Mouse (Mus musculus): ENCODE measurements around the gene Zfp964. TPM values are rescaled to one million over a fixed set of nuclear protein-coding genes. Genes with fewer than 3 reads are reported as not detected.
"Not testable (repeated sequence)": the region's sequence is repeated elsewhere in the genome, so short reads cannot be mapped to it uniquely, and the experiment has no call there.

Gene Zfp964
- polyA plus RNA-seq (2015; fragmentation: Nextera tagmentation; extraction: Ambion mirVana): 0.27 and 0.37 TPM in 2 replicates

- Histone ChIP-seq H3K4me1 (replicated peaks) (peaks cover 8% of the 10 kb centered on the region), H3K4me2 (peak within 1 kb of the TSS; percentile 74), H3K9me3 (replicated peaks) (no peaks in the 10 kb centered on the region), H3K4me3 (replicated peaks) (peak within 1 kb of the TSS; percentile 60), H3K27ac (peak within 1 kb of the TSS; percentile 39; the same call in 1 of the 2 replicates), H3K9ac (peak within 1 kb of the TSS; percentile 68), H3K36me3 (no peaks in the 10 kb centered on the region), H3K27me3 (peaks cover 34% of the 10 kb centered on the region)
- WGBS (ENCODE audit: insufficient replicate concordance): under 1% methylated on average over 55 of the region's 55 CpGs
- ATAC-seq (ENCODE audit: low read depth) (peak; percentile 91), DNase-seq (peak; percentile 58)
Measured at GRCm38 (mm10) chr8:69654358-69654981, at the start of gene Zfp964. Gene Zfp964, plus strand, starts transcription at chr8:69654479.

GRCm38 (mm10) chr8:69614687-69615086, 39.6 kb upstream of the Zfp964 start:
- Histone ChIP-seq H3K4me2 (no peak overlapping the region), H3K9ac (no peak overlapping the region), H3K4me3 (replicated peaks) (no peak overlapping the region), H3K27ac (no peak overlapping the region), H3K27me3 (no peaks in the 10 kb centered on the region), H3K9me3 (replicated peaks) (no peaks in the 10 kb centered on the region), H3K36me3 (peaks cover 78% of the 10 kb centered on the region), H3K4me1 (replicated peaks) (0 out of 2 replicates have a peak, but pooled peaks cover 3% of the 10 kb centered on the region)
- ATAC-seq (ENCODE audit: low read depth) (no peak), DNase-seq (no peak)
- 58% methylated on average over 2 of the region's 2 CpGs for WGBS (ENCODE audit: insufficient replicate concordance)

- Histone ChIP-seq H3K4me1 (replicated peaks) (peaks cover 9% of the 10 kb centered on the region; the same call in 1 of the 2 replicates), H3K9me3 (replicated peaks) (no peaks in the 10 kb centered on the region), H3K36me3 (peaks cover 50% of the 10 kb centered on the region), H3K27me3 (no peaks in the 10 kb centered on the region), H3K4me3 (replicated peaks) (no peak overlapping the region), H3K9ac (no peak overlapping the region), H3K27ac (no peak overlapping the region), H3K4me2 (no peak overlapping the region)
- 61% methylated on average over 1 of the region's 1 CpGs for WGBS (ENCODE audit: insufficient replicate concordance)
- 0 out of 2 replicates have a peak, but pooled peaks have one; percentile 20 for ATAC-seq (ENCODE audit: low read depth)
- DNase-seq: no peak
Measured at GRCm38 (mm10) chr8:69618078-69618477, 36.2 kb upstream of the Zfp964 start.

- Histone ChIP-seq H3K27ac (peak within 1 kb of the TSS; percentile 95), H3K27me3 (no peaks in the 10 kb centered on the region), H3K9ac (peak within 1 kb of the TSS; percentile 87), H3K4me2 (peak within 1 kb of the TSS; percentile 74), H3K36me3 (no peaks in the 10 kb centered on the region), H3K4me1 (replicated peaks) (peaks cover 25% of the 10 kb centered on the region), H3K9me3 (replicated peaks) (no peaks in the 10 kb centered on the region), H3K4me3 (replicated peaks) (peak within 1 kb of the TSS; percentile 82)
- ATAC-seq (ENCODE audit: low read depth): peak; percentile 97
- under 1% methylated on average over 41 of the region's 41 CpGs for WGBS (ENCODE audit: insufficient replicate concordance)
- peak; percentile 96 for DNase-seq
Measured at GRCm38 (mm10) chr8:69625095-69625789, 29.0 kb upstream of the Zfp964 start, which contains the start of gene Zfp868. Gene Zfp868, minus strand, starts transcription at chr8:69625548.

- ATAC-seq (ENCODE audit: low read depth) (no peak), DNase-seq (no peak)
- Histone ChIP-seq H3K27me3 (peaks cover 34% of the 10 kb centered on the region), H3K27ac (no peak overlapping the region), H3K4me2 (peak overlapping the region; percentile 74), H3K9ac (no peak overlapping the region), H3K4me3 (replicated peaks) (peak overlapping the region; percentile 60), H3K36me3 (no peaks in the 10 kb centered on the region), H3K9me3 (replicated peaks) (no peaks in the 10 kb centered on the region), H3K4me1 (replicated peaks) (peaks cover 8% of the 10 kb centered on the region)
- WGBS (ENCODE audit: insufficient replicate concordance): 39% methylated on average over 10 of the region's 10 CpGs
Measured at GRCm38 (mm10) chr8:69653808-69654357, 396 bp upstream of the Zfp964 start.

- DNase-seq (no peak), ATAC-seq (ENCODE audit: low read depth) (peak; percentile 48; the same call in 1 of the 2 replicates)
- Histone ChIP-seq H3K36me3 (no peaks in the 10 kb centered on the region), H3K27ac (no peak overlapping the region), H3K4me2 (no peak overlapping the region), H3K9ac (no peak overlapping the region), H3K27me3 (0 out of 2 replicates have a peak, but pooled peaks cover 1% of the 10 kb centered on the region), H3K9me3 (replicated peaks) (no peaks in the 10 kb centered on the region), H3K4me1 (replicated peaks) (no peaks in the 10 kb centered on the region), H3K4me3 (replicated peaks) (no peak overlapping the region)
Measured at GRCm38 (mm10) chr8:69661294-69661693, 7.0 kb downstream of the Zfp964 start.

GRCm38 (mm10) chr8:69665051-69665450, 10.8 kb downstream of the Zfp964 start:
- DNase-seq; H3K27ac ChIP-seq; ATAC-seq (ENCODE audit: low read depth); H3K27me3 ChIP-seq; H3K4me1 ChIP-seq (replicated peaks); H3K9ac ChIP-seq; H3K36me3 ChIP-seq; H3K4me2 ChIP-seq; H3K4me3 ChIP-seq (replicated peaks); H3K9me3 ChIP-seq (replicated peaks): not testable (repeated sequence)
- 49% methylated on average over 2 of the region's 2 CpGs for WGBS (ENCODE audit: insufficient replicate concordance)

GRCm38 (mm10) chr8:69701810-69702209, 47.5 kb downstream of the Zfp964 start:
- WGBS (ENCODE audit: insufficient replicate concordance): 59% methylated on average over 6 of the region's 6 CpGs
- Histone ChIP-seq H3K4me3 (replicated peaks) (no peak overlapping the region), H3K27me3 (no peaks in the 10 kb centered on the region), H3K9ac (no peak overlapping the region), H3K36me3 (peaks cover 40% of the 10 kb centered on the region), H3K27ac (no peak overlapping the region), H3K4me2 (no peak overlapping the region), H3K4me1 (replicated peaks) (no peaks in the 10 kb centered on the region), H3K9me3 (replicated peaks) (no peaks in the 10 kb centered on the region)
- DNase-seq (no peak), ATAC-seq (ENCODE audit: low read depth) (no peak)

- peaks cover 78% of the 10 kb centered on the region for H3K36me3 ChIP-seq
- H3K4me2 ChIP-seq; H3K27ac ChIP-seq; H3K27me3 ChIP-seq; H3K9ac ChIP-seq; DNase-seq; ATAC-seq (ENCODE audit: low read depth); H3K9me3 ChIP-seq (replicated peaks); H3K4me3 ChIP-seq (replicated peaks): not testable (repeated sequence)
- peaks cover 22% of the 10 kb centered on the region for H3K4me1 ChIP-seq (replicated peaks)
- WGBS (ENCODE audit: insufficient replicate concordance): 92% methylated on average over 10 of the region's 10 CpGs
Measured at GRCm38 (mm10) chr8:69710624-69711023, 56.3 kb downstream of the Zfp964 start, which contains the start of gene Zfp869. Gene Zfp869, minus strand, starts transcription at chr8:69710724.

- peaks cover 27% of the 10 kb centered on the region for H3K4me1 ChIP-seq (replicated peaks)
- H3K4me2 ChIP-seq: no peak overlapping the region
- H3K4me3 ChIP-seq (replicated peaks): no peak overlapping the region
- peaks cover 49% of the 10 kb centered on the region for H3K36me3 ChIP-seq
- no peak overlapping the region for H3K27ac ChIP-seq
- WGBS (ENCODE audit: insufficient replicate concordance): 64% methylated on average over 8 of the region's 8 CpGs
- ATAC-seq (ENCODE audit: low read depth): no peak
- H3K9me3 ChIP-seq (replicated peaks): no peaks in the 10 kb centered on the region
- no peaks in the 10 kb centered on the region for H3K27me3 ChIP-seq
- DNase-seq: no peak
- no peak overlapping the region for H3K9ac ChIP-seq
Measured at GRCm38 (mm10) chr8:69713516-69713915, 59.2 kb downstream of the Zfp964 start.

- H3K4me2 ChIP-seq: peak overlapping the region; percentile 63
- no peaks in the 10 kb centered on the region for H3K9me3 ChIP-seq (replicated peaks)
- peaks cover 27% of the 10 kb centered on the region for H3K4me1 ChIP-seq (replicated peaks)
- H3K36me3 ChIP-seq: peaks cover 31% of the 10 kb centered on the region
- peak overlapping the region; percentile 96 for H3K4me3 ChIP-seq (replicated peaks)
- ATAC-seq (ENCODE audit: low read depth): no peak
- no peaks in the 10 kb centered on the region for H3K27me3 ChIP-seq
- H3K27ac ChIP-seq: no peak overlapping the region
- WGBS (ENCODE audit: insufficient replicate concordance): 72% methylated on average over 6 of the region's 6 CpGs
- peak overlapping the region; percentile 98 for H3K9ac ChIP-seq
- no peak for DNase-seq
Measured at GRCm38 (mm10) chr8:69715366-69715765, 61.1 kb downstream of the Zfp964 start.

Measured in liver, embryonic 13.5 days (tissue).